Mouse (Mus musculus) gastrocnemius, postnatal 36 days (tissue): Measurements from ENCODE around the gene Fam189a2. TPM values are rescaled to one million over a fixed set of nuclear protein-coding genes. Genes with fewer than 3 reads are reported as not detected.
A peak's percentile ranks its signal among the peaks of the same experiment; 100 is the strongest.

Experiments
- DNase-seq, 2 experiments: peaks; one replicate each; pipeline ENCODE4 v3.0.0; 2022
- intact Hi-C: fragments of 180-260 bp; cut with DNase I; formaldehyde crosslinking; loops from one replicate; pipeline ENCODE4 v1.15.1; 2025
- total RNA-seq, 2 experiments: library from RNA; stranded (reverse); gene quantifications; 2 replicates each; pipeline ENCODE4 v1.2.3; 2021

The Fam189a2 gene
- total RNA-seq, 2 experiments from 2014 or later: 21.1 to 27.0 TPM

- DNase-seq: no peak
- intact Hi-C loops: no loop called here
Measured at GRCm38 (mm10) chr19:23984186-23984585, 46.6 kb downstream of the Fam189a2 start.

DNA sequence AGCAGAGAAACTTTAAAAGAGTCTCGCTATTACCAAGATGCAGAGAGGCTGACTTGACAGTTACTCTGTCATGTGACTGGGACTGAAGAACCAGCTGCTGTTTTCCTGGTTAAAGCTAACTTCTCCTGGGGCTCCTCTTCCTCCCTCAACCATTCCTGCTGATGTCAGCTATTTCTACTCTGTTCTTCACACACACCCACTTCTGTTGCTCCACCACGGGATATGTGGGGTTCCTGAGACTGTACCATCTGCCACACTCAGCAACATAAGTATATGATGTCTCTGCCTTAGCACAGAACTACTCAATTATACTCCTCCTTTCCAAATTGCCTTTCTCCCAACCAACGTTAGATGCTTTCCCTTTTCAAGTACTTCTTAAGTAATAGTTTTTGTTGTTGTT is 50.2 kb downstream of the Fam189a2 start:
- no peak for DNase-seq
- intact Hi-C loops: no loop called here

- intact Hi-C loops: no loop called here
- DNase-seq: no peak
Measured at GRCm38 (mm10) chr19:23977901-23978443, 52.8 kb downstream of the Fam189a2 start.

- intact Hi-C loops: no loop called here
- peak; percentile 42 to 52 for DNase-seq
Measured at GRCm38 (mm10) chr19:23972881-23973649, 57.8 kb downstream of the Fam189a2 start.

GRCm38 (mm10) chr19:23971391-23971790 is 59.4 kb downstream of the Fam189a2 start:
- DNase-seq: no peak
- intact Hi-C loops: no loop called here

DNA sequence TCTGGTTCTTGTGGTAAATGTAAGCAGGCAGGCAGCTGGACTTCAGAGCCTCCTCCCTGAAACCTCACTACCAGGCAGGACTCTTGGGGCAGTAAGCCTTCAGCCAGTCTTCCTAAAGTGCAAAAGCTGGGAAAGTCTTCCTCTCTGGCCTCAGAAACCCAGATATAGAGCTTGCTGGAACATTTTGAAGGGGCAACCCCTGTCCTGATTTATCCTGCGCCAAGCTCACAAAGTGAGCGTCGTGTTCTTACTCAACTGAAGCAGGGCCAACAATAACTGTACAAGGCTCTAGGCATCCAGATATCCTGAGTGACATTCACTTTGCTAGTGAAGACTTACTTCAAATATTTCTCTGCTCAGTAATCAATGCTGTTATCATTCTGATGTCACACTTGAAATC is 60.4 kb downstream of the Fam189a2 start:
- intact Hi-C loops: no loop called here
- no peak for DNase-seq

GRCm38 (mm10) chr19:23968862-23969225 is 62.0 kb downstream of the Fam189a2 start:
- intact Hi-C loops: no loop called here
- no peak for DNase-seq

- intact Hi-C loops: no loop called here
- no peak for DNase-seq
Measured at GRCm38 (mm10) chr19:23968125-23968861, 62.5 kb downstream of the Fam189a2 start.

- DNase-seq: peak; percentile 47 to 49
- intact Hi-C loops: no loop called here
Measured at GRCm38 (mm10) chr19:23967156-23967555, 63.7 kb downstream of the Fam189a2 start.

DNA sequence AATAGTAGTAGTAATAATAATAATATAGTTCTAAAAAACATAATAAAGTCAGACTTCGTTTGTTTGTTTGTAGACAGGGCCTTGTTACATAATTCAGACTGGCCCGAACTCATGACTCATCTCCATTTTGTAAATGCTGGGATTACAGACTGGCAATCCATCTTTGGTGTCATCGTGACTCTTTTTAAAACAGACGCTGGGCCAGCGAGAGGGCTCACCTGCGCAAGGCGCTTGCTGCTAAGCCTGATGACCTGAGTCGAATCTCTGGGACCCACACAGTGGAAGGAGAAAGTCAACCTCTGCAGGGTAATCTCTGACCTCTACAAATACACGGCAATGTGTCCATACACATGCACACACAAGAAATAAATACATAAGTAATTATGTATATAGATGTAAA is 64.4 kb downstream of the Fam189a2 start:
- DNase-seq: no peak
- intact Hi-C loops: no loop called here

DNA sequence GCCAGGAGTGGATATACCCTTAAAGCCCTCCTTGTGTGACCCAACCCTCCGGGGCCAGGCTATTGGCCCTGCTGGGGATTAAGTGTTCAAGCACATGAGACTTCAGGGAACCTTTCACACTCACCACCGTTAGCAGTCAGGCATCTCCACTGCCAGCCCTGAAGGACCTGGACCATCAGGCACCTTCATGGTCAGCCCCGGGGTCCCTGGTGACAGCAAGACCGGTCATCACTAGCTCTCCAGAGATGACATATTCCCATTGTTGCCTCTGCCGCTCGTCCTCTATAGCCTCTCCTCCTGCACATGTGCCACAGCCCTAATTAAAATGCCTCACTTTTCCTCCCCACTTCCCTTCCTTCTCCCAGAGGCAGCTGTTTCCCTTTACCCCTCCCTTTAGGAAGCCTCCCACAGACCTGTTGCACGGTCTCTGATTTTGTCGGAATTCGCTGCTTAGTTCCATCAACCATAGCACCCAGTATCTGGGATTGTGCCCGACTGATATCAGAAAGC is 66.4 kb downstream of the Fam189a2 start:
- intact Hi-C loops: no loop called here
- no peak for DNase-seq

DNA sequence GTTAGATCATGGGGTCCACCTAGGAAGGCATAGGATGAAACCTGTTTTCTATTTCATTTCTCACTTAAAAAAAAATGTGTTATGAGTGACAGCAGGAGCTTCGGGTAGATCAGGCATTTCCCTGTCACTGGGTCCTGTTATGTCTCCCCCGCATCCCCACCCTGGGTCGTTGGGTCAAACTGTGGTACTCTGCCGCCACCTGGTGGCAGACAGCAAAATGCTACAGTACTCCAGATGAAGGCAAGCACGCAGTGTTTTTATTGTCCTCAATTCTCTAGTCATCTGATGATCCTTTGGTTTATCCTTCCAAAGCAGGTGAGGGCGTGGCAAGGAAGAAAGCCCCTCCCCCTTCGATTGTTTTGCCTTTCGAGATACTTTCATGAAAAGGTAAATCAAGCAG is 69.3 kb downstream of the Fam189a2 start:
- peak; percentile 57 to 64 for DNase-seq
- intact Hi-C loops: loop anchor here (2.0 kb wide), 1 partner anchor 61 kb away; no protein-coding TSS in a partner anchor

- intact Hi-C loops: loop anchor here (1.0 to 2.0 kb wide), 2 partner anchors 60 to 99 kb away; no protein-coding TSS in a partner anchor
- no peak for DNase-seq
Measured at GRCm38 (mm10) chr19:23960831-23961447, 69.9 kb downstream of the Fam189a2 start.

GRCm38 (mm10) chr19:23960275-23960674 is 70.5 kb downstream of the Fam189a2 start:
- no peak for DNase-seq
- intact Hi-C loops: loop anchor here (1.0 to 2.0 kb wide), 2 partner anchors 59 to 98 kb away; no protein-coding TSS in a partner anchor

- no peak for DNase-seq
- intact Hi-C loops: loop anchor here (1.0 to 2.0 kb wide), 2 partner anchors 59 to 98 kb away; no protein-coding TSS in a partner anchor
Measured at GRCm38 (mm10) chr19:23959870-23960269, 70.9 kb downstream of the Fam189a2 start.

GRCm38 (mm10) chr19:23958925-23959324 is 71.9 kb downstream of the Fam189a2 start:
- intact Hi-C loops: no loop called here
- no peak for DNase-seq

- no peak for DNase-seq
- intact Hi-C loops: no loop called here
Measured at GRCm38 (mm10) chr19:23957563-23957962, 73.3 kb downstream of the Fam189a2 start.

- intact Hi-C loops: no loop called here
- no peak for DNase-seq
Measured at GRCm38 (mm10) chr19:23956299-23956975, 74.4 kb downstream of the Fam189a2 start.

DNA sequence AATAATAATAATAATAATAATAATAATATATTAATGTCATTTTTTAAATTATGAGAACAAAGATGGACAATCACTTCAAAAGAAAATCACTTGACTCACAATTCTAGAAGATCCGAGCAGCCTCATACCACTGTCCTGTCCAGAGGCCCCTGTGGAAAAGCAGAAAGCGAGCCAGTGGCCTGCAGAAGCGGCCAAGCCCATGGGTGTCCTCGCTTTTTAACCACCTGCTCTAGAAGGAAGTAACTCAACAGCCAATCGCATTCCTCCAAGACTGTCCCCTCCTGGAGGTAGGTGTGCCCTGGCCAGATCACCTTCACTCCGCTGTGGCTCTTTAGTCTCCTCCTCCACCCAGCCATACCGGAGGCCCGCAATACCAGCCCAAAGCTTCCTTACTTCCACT is 75.4 kb downstream of the Fam189a2 start:
- intact Hi-C loops: no loop called here
- no peak for DNase-seq
